ENCODE assay signal across 23 mouse cellular contexts in genomic region chr7:75653684-75654317, GRCm38 (mm10).
DNase-seq lines count a peak whose midpoint lies in the region; ATAC-seq and TF ChIP-seq lines count a peak whose summit lies in the region.
"Had no signal": no experiment of that assay in that cellular context is flagged by ENCODE, and none has a peak within 500 bp of the region (broad histone marks: within the 10 kb centered on the region; RNA-seq: fewer than 3 reads in every experiment).

No protein-coding gene starts in this region.

- H3K36me3 ChIP-seq in lung, embryonic 16.5 days (ENCODE audit: control insufficient read depth, insufficient read depth, low read length): no peaks in the 10 kb centered on the region
- H3K36me3 ChIP-seq in myocyte (ENCODE audit: control insufficient read depth, insufficient read depth): no peaks in the 10 kb centered on the region
- H3K36me3 ChIP-seq: embryonic facial prominence, embryonic 12.5 days; limb, embryonic 15.5 days; midbrain, embryonic 10.5 days; neural tube, embryonic 13.5 days had no signal

- H3K4me1 ChIP-seq in lung, embryonic 16.5 days (replicated peaks; ENCODE audit: control insufficient read depth, insufficient read depth, low read length): peaks cover 9% of the 10 kb centered on the region; the same call in 1 of the 2 replicates
- H3K4me1 ChIP-seq: limb, embryonic 15.5 days had no signal

- H3K27me3 ChIP-seq in lung, embryonic 16.5 days (ENCODE audit: control insufficient read depth, insufficient read depth, low read depth, low read length): no peaks in the 10 kb centered on the region
- H3K27me3 ChIP-seq in myocyte (ENCODE audit: control insufficient read depth, insufficient read depth, insufficient read length): no peaks in the 10 kb centered on the region
- H3K27me3 ChIP-seq: embryonic facial prominence, embryonic 12.5 days; limb, embryonic 15.5 days; neural tube, embryonic 13.5 days had no signal

- TF ChIP-seq CTCF in gastrocnemius, adult 2 months (IDR thresholded peaks at IDR 0.05): no peak

- 47% methylated on average over 3 of the region's 3 CpGs for WGBS in lung, embryonic 16.5 days

- peak; percentile 74 for ATAC-seq in lung, embryonic 16.5 days (ENCODE audit: low read depth)
- ATAC-seq: CD4-positive, CD25-positive, alpha-beta regulatory T cell, adult 4 months; hindbrain, postnatal 0 days had no signal

- no peak overlapping the region for H3K9ac ChIP-seq in lung, embryonic 16.5 days (ENCODE audit: low read length)
- H3K9ac ChIP-seq: embryonic facial prominence, embryonic 12.5 days; limb, embryonic 15.5 days; neural tube, embryonic 13.5 days had no signal

- H3K4me3 ChIP-seq in gastrocnemius, adult 2 months: no peak overlapping the region
- H3K4me3 ChIP-seq in lung, embryonic 16.5 days (ENCODE audit: low read length): no peak overlapping the region
- H3K4me3 ChIP-seq in myocyte: no peak overlapping the region
- H3K4me3 ChIP-seq: embryonic facial prominence, embryonic 12.5 days; limb, embryonic 15.5 days; midbrain, embryonic 10.5 days; neural tube, embryonic 13.5 days had no signal

- H3K4me2 ChIP-seq in lung, embryonic 16.5 days (ENCODE audit: low read depth, low read length): no peak overlapping the region
- H3K4me2 ChIP-seq in myocyte (ENCODE audit: low read depth): peak overlapping the region; percentile 7
- H3K4me2 ChIP-seq: embryonic facial prominence, embryonic 12.5 days; heart, embryonic 11.5 days; limb, embryonic 15.5 days; neural tube, embryonic 13.5 days had no signal

- DNase-seq in gastrocnemius, adult 2 months: no peak
- no peak for DNase-seq in gastrocnemius, postnatal 36 days
- no peak for DNase-seq in lung, postnatal 4 days
- peak; percentile 79 for DNase-seq in adipocyte (ENCODE audit: low spot score)
- DNase-seq in embryo, embryonic 9.5 days (ENCODE audit: extremely low spot score): no peak
- DNase-seq: adrenal gland, adult 2 months; cerebellum, adult 11-12 months; cerebellum, postnatal 36 days; heart, postnatal 4 days; kidney, adult 18-20 months; kidney, postnatal 4 days; lung, adult 18-20 months; spleen, adult 18-20 months; thymus, adult 18-20 months had no signal

- H3K27ac ChIP-seq in gastrocnemius, adult 2 months: peak overlapping the region; percentile 80
- H3K27ac ChIP-seq in lung, embryonic 16.5 days (ENCODE audit: low read length): no peak overlapping the region
- H3K27ac ChIP-seq: embryonic facial prominence, embryonic 12.5 days; hindbrain, postnatal 0 days; limb, embryonic 15.5 days; midbrain, embryonic 10.5 days; neural tube, embryonic 13.5 days had no signal

- no peaks in the 10 kb centered on the region for H3K9me3 ChIP-seq in lung, embryonic 16.5 days (ENCODE audit: control insufficient read depth, low read length)
- H3K9me3 ChIP-seq: embryonic facial prominence, embryonic 12.5 days; limb, embryonic 15.5 days; midbrain, embryonic 10.5 days; neural tube, embryonic 13.5 days had no signal

- TF ChIP-seq POLR2A in myocyte (IDR thresholded peaks at IDR 0.05; ENCODE audit: insufficient read length, low read depth): no peak

- peaks cover 86% of the 10 kb centered on the region for H3K79me2 ChIP-seq in myocyte (ENCODE audit: control insufficient read depth, insufficient read depth)

- H3ac ChIP-seq in myocyte (ENCODE audit: control insufficient read depth, insufficient read length): no peak overlapping the region

- intact Hi-C loops in gastrocnemius, adult 2 months (cut with DNase I): no loop called here
- intact Hi-C loops in gastrocnemius, postnatal 36 days (cut with DNase I): no loop called here

TF ChIP-seq in myocyte, 11 proteins besides CTCF, POLR2A, EP300 and RAD21:
- TF ChIP-seq E2F4 (IDR thresholded peaks at IDR 0.05; ENCODE audit: insufficient read depth): no peak
- no peak for TF ChIP-seq REST (IDR thresholded peaks at IDR 0.05; ENCODE audit: insufficient read depth, insufficient read length)
- TF ChIP-seq MYOG (IDR thresholded peaks at IDR 0.05; ENCODE audit: control insufficient read depth in 1 of 3, insufficient read depth in 1 of 3, insufficient read length in 2 of 3, low read depth in 2 of 3): no peak
- no peak for TF ChIP-seq POLR2AphosphoS2 (IDR thresholded peaks at IDR 0.05; ENCODE audit: insufficient read length, low read depth)
- TF ChIP-seq MYOD1 (IDR thresholded peaks at IDR 0.05; ENCODE audit: control insufficient read depth in 1 of 3, insufficient read length in 2 of 3, low read depth in 2 of 3): no peak
- TF ChIP-seq USF1 (IDR thresholded peaks at IDR 0.05; ENCODE audit: low read depth): no peak
- TF ChIP-seq MAX (IDR thresholded peaks at IDR 0.05; ENCODE audit: low read depth): no peak
- no peak for TF ChIP-seq CEBPB (IDR thresholded peaks at IDR 0.05; ENCODE audit: insufficient read depth, poor library complexity, severe bottlenecking)
- TF ChIP-seq TCF12 (IDR thresholded peaks at IDR 0.05; ENCODE audit: insufficient read depth, poor library complexity, severe bottlenecking): no peak
- TF ChIP-seq TCF3 (IDR thresholded peaks at IDR 0.05; ENCODE audit: insufficient read length, low read depth): no peak
- TF ChIP-seq SRF (IDR thresholded peaks at IDR 0.05; ENCODE audit: control insufficient read depth, insufficient read length, low read depth): no peak
TF ChIP-seq in myocyte: peak in this region for 0.
